Mouse (Mus musculus) gonadal fat pad, adult 2 months (tissue): ENCODE measurements around the gene Tia1. TPM values are rescaled to one million over a fixed set of nuclear protein-coding genes. Genes with fewer than 3 reads are reported as not detected.

Source experiments
- DNase-seq: peaks from one replicate; pipeline ENCODE4 v3.0.0-alpha.2; 2012; ENCODE audit warnings: low read depth
- polyA plus RNA-seq: library from polyadenylated mRNA; depleted of rRNA; stranded (reverse); fragments of >200 nt; gene quantifications from 2 replicates; pipeline ENCODE4 v1.2.3, GENCODE M21; 2012

Gene Tia1
- polyA plus RNA-seq, 1 experiment = 28.8 TPM

- no peak for DNase-seq
These were observed 18.5 kb upstream of the Tia1 start for GRCm38 (mm10) chr6:86385362-86386104.

DNA sequence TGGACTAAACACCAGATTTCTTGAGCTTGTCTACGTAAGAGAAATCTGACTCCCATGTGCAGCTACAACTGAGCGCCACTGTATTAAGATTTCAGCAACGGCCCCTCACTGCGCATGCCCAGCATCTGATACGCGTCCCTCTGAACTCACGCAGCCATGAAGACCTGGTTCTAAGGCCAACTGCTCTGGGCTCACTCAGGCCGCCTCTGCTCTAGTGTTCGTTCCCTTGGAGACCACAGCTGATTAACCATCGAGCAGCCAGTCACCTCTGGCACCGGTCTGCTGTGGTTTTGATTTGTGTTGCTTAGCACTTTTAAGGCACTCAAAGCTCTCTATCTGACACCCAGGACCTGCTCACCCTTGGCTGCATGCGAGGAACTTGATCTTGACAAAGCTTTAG, 16.7 kb upstream of the Tia1 start:
- no peak for DNase-seq

DNA sequence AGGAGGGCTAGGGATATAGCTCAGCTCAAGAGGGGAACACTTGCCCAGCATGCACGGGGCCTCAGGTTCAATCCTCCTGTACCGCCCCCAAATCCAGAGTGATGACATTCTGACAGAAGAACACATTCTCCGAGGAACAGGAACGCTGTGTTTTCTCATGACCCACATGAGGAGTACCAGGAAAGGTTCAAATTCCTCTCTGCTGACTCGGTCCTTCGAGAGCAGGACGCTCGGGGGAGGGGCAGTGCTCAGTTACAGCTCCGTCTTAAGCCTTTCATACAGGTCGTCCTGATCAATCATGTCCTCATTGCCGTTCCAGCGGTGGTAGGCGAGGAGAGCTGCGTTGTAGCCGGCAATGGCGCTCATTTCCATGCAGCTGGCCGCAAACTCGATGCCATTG, 15.6 kb upstream of the Tia1 start:
- DNase-seq = no peak

- DNase-seq = no peak
These were observed 12.7 kb upstream of the Tia1 start for GRCm38 (mm10) chr6:86391326-86391725.

DNA sequence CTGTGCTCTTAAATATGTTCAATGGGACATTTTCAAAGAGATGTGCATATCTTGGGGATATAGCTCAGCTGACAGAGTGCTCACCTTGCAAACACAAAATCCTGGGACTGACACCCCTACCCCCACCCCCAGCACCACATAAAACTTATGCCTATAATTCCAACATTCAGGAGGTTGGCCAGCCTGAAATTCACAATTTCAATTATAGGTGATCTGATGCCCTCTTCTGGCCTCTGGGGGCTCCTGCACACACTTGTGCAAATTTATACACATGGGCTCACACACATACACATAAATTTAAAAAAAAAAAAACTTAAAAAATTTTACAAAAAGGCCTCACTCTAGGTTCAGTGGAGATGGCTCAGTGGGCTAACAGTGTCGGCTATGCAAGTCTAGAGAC, 10.8 kb upstream of the Tia1 start:
- DNase-seq = no peak

GRCm38 (mm10) chr6:86394078-86394720, 9.8 kb upstream of the Tia1 start:
- DNase-seq = no peak

- no peak for DNase-seq
These were observed 9.0 kb upstream of the Tia1 start for GRCm38 (mm10) chr6:86395021-86395420.

DNA sequence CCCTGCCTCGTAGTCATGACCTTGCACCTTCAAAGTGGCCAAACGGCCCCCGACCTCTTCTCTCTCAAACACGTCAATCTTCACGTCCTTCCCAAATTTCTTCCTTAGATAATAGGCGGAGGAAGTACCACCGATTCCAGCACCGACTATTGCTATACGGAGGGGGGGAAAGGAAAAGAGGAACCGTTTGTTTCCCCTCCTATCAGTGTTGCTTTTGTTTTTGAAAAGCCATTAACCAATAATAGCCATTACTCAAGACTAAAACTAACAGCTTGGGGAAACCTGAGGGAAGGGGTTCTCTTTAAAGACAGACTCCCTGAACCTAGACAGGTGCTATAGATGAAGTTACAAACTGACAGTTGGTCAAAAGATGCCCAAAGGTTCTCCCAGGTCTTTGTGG, 8.1 kb upstream of the Tia1 start:
- DNase-seq = no peak

DNA sequence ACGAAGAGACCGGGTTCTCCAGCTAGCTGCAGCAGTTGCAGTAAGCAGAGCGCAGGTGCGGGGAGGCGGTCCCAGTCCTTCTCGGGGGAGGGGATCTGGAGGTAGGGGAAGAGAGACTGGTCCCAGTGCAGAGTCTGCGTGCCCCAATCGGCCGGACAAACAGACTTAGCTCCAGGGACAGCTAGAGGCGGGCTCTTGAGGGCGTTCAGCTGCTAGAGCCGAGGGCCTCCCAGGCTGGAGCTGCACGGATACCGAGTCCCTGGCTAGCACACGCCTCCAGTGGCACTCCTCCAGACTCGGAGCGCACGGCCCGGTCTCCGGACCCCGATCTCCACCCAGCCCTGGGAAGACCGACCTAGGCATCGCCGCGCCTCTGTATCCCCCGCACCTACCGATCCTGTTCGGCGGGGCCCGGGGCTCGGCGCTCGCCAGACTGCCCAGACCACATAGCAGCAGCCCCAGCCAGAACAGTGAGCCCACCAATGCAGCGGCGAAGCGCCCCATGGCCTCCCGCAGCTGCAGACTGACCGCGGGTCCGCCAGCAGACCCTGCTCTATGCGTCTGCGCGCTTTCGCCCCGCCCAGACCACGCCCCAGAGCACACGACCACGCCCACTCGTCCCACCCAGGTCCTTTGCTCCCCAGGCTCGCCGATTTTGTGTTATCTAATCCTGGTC, 7.3 kb upstream of the Tia1 start, which contains the start of gene Pcyox1:
TSS of gene Pcyox1 (minus strand) at position 574 of the 676 bp plus-strand sequence.
- DNase-seq = no peak

GRCm38 (mm10) chr6:86397257-86397980, 6.6 kb upstream of the Tia1 start:
- no peak for DNase-seq

DNA sequence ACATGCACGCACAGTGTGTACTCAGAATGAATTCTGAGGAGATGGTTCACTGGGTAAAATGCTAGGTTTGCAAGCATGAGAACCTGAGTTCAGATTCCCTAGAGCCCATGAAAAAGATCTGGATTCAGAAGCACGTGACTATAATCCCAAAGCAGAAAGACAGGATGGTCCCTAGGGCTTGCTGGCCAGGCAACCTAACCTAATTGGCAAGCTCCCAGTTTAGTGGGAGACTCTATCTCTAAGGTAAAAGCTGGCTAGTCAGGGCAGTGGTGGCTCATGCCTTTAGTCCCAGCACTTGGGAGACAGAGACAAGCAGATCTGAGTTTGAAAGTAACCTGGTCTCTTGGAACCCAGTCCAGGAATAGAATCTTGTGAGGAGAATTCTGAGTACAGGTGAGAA, 5.0 kb upstream of the Tia1 start:
- DNase-seq = no peak

DNA sequence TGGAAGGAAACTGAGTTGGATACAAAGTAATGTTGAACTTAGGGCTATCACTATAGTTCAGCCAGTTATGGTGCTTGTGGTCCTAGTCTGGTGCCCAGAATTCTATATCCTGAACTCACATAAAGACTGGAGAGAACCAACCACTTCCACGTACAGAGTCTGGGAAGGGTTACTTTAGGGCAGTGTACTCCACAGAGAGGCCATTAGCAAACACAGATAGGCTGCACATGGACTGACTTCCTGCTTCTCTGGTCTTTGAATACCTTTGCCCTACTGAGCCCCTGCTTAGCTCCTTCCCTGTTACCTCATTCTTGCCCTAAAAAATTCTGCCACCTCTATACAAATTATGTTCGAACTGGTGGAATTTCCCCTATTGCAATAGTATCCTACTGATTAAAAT, 4.0 kb upstream of the Tia1 start:
- DNase-seq = no peak

DNA sequence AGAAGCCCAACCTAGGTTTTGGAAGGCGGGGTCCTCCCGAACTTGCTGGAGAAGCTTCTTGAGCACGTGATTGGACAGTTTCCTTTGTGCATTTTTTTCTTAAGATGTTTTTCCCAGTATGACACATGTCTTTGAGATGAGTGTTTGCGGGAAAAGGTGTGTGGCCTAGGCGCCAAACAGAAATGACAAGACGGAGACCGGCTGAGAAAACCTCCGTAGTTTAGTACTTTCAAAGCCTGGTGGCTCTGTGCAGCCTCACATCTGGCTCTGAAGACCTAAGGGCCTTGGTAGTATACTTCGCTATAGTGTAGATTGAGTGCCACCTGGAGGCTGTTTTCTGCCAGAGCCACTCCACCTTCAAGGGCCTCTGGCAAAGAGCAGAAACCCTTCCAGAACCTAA, 3.0 kb upstream of the Tia1 start:
- no peak for DNase-seq

- no peak for DNase-seq
These were observed 1.1 kb upstream of the Tia1 start for GRCm38 (mm10) chr6:86402681-86403607.

GRCm38 (mm10) chr6:86403728-86404099, 305 bp upstream of the Tia1 start:
- no peak for DNase-seq

GRCm38 (mm10) chr6:86404996-86405395, 977 bp downstream of the Tia1 start:
- DNase-seq = no peak

- DNase-seq = no peak
These were observed 2.3 kb downstream of the Tia1 start for GRCm38 (mm10) chr6:86406306-86406705.

DNA sequence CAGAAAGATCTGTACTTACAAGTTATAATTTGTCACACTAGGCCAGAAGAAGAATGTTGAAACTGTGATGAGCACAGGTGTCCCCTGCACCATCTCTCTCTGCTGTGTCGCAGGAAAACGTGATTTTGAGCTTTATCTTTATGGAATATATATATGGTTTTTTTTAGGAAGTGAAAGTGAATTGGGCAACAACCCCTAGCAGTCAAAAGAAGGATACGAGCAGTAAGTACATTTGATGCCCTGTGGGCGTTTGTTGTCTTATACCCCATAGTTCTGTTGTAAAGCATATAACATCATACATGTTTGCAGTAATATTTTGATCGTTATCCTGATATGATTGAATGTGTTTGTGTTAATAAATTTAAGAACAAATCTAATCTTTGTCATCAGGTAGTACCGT, 14.7 kb downstream of the Tia1 start:
- DNase-seq = no peak

GRCm38 (mm10) chr6:86419239-86419638, 15.2 kb downstream of the Tia1 start:
- no peak for DNase-seq

DNA sequence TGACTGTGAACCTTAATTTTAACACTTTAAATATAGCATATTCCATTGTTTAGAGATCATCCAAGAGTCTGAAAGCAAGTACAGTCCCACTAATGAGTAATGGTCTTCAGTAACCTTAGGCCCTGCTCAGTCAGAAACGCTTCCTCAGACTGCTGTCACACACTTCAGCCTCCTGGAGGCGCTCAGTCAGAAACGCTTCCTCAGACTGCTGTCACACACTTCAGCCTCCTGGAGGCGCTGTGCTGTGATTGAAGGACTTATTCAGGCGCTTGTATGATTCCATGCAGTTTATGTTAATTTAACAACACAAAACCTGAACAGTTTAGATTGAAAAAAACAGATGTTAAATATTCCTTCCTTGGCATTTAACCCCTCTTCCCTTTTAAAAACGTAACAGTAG, 16.5 kb downstream of the Tia1 start:
- DNase-seq = no peak

DNA sequence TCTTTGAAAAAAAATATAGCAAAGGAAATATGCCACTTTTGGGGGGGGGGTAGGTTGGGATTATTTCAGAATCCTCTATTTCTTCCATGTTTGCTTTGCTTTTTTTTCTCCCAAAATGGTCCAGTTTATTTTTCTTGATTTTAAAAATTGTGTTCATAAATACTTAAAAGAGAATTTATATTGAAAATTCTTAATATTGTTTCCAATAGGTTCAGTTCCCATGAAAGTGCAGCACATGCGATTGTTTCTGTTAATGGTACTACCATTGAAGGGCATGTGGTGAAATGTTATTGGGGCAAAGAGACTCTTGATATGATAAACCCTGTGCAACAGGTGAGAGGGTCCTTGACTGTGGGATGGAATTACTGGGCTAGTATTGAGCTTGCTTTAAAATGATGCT, 22.3 kb downstream of the Tia1 start, which contains the start of gene Gm44790:
TSS of gene Gm44790 (plus strand) at position 301 of the 400 bp plus-strand sequence.
- no peak for DNase-seq
